Mouse (Mus musculus) neural tube, embryonic 12.5 days (tissue): ENCODE data around the gene Mrpl9. TPM values are rescaled to one million over a fixed set of nuclear protein-coding genes. Genes with fewer than 3 reads are reported as not detected.
A peak's percentile ranks its signal among the peaks of the same experiment; 100 is the strongest.

Experiments
- ATAC-seq: fragments of 200-750 bp; cut with Nextera tagmentation; 2 replicates; pipeline ENCODE4 v1.8.0; 2017; ENCODE audit warnings: low read depth, mild to moderate bottlenecking, moderate TSS enrichment, moderate library complexity; ENCODE audit not compliant: low FRiP score
- H3K27ac ChIP-seq: fragments of 300-500 bp; sonication (generic); 2 replicates; pipeline ENCODE4 v1.5.1; 2016
- H3K27me3 ChIP-seq: fragments of 300-500 bp; sonication (generic); replicated peaks from 2 replicates; pipeline ENCODE4 v1.6.1; 2016; ENCODE audit warnings: mild to moderate bottlenecking
- H3K36me3 ChIP-seq: fragments of 300-500 bp; sonication (generic); 2 replicates; pipeline ENCODE4 v1.6.1; 2016; ENCODE audit warnings: mild to moderate bottlenecking
- H3K4me1 ChIP-seq: fragments of 300-500 bp; sonication (generic); 2 replicates; pipeline ENCODE4 v1.6.1; 2016
- H3K4me2 ChIP-seq: fragments of 300-500 bp; sonication (generic); replicated peaks from 2 replicates; pipeline ENCODE4 v1.6.1; 2016; ENCODE audit warnings: mild to moderate bottlenecking
- H3K4me3 ChIP-seq: fragments of 300-500 bp; sonication (generic); 2 replicates; pipeline ENCODE4 v1.5.1; 2016
- H3K9ac ChIP-seq: fragments of 300-500 bp; sonication (generic); 2 replicates; pipeline ENCODE4 v1.6.1; 2016; ENCODE audit warnings: mild to moderate bottlenecking
- H3K9me3 ChIP-seq: fragments of 300-500 bp; sonication (generic); 2 replicates; pipeline ENCODE4 v1.6.1; 2016; ENCODE audit warnings: mild to moderate bottlenecking
- WGBS: fragments of 180-500 bp; shearing (Covaris S2); methylation state at CpG from one replicate; pipeline ENCODE4 v1.1.7; 2016; 5-methylcytosine and 5-hydroxymethylcytosine counted together
- polyA plus RNA-seq: library from polyadenylated mRNA; unstranded; fragments of >200 nt; fragmentation: Nextera tagmentation; extraction: Ambion mirVana; gene quantifications from 2 replicates; pipeline ENCODE4 v1.2.1, GENCODE M21; 2016

Mrpl9 gene
- polyA plus RNA-seq, 1 experiment from 2014 or later = 65.1 TPM

GRCm38 (mm10) chr3:94430980-94431379, 12.1 kb upstream of the Mrpl9 start:
- H3K4me2 ChIP-seq = no peak overlapping the region
- 88% methylated on average over 2 of the region's 2 CpGs for WGBS
- H3K4me1 ChIP-seq = no peaks in the 10 kb centered on the region
- H3K9ac ChIP-seq = no peak overlapping the region
- H3K4me3 ChIP-seq = no peak overlapping the region
- no peak overlapping the region for H3K27ac ChIP-seq
- no peaks in the 10 kb centered on the region for H3K9me3 ChIP-seq
- peaks cover 15% of the 10 kb centered on the region; the same call in 1 of the 2 replicates for H3K36me3 ChIP-seq
- no peaks in the 10 kb centered on the region for H3K27me3 ChIP-seq
- ATAC-seq = no peak

DNA sequence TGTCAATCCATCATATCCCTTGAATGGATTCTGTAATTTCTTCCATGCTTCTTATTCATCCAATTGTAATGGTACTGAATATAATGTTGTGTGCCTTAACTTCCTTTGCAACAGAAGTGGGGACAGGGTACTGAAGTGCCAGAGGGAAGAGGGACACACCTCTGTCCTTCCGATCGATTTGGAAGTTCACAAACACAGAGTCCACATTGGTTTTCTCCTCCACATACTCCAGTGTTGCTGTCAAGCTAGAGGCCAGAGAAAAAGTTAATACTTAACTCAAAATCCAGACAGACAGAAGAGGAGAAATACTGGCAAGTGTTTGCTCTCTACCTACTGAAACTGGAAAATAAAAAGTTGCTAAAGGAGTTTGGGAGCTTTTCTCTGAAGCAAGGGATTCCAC, 8.8 kb upstream of the Mrpl9 start:
- Histone ChIP-seq H3K27me3 (no peaks in the 10 kb centered on the region), H3K9me3 (no peaks in the 10 kb centered on the region), H3K4me2 (no peak overlapping the region), H3K4me1 (no peaks in the 10 kb centered on the region), H3K36me3 (peaks cover 4% of the 10 kb centered on the region; the same call in 1 of the 2 replicates), H3K27ac (no peak overlapping the region), H3K4me3 (no peak overlapping the region), H3K9ac (no peak overlapping the region)
- no peak for ATAC-seq
- WGBS = 88% methylated on average over 2 of the region's 2 CpGs

GRCm38 (mm10) chr3:94436420-94436819, 6.7 kb upstream of the Mrpl9 start:
- Histone ChIP-seq H3K27me3 (no peaks in the 10 kb centered on the region), H3K9ac (no peak overlapping the region), H3K27ac (no peak overlapping the region), H3K4me1 (no peaks in the 10 kb centered on the region), H3K4me3 (no peak overlapping the region), H3K4me2 (no peak overlapping the region), H3K9me3 (no peaks in the 10 kb centered on the region), H3K36me3 (no peaks in the 10 kb centered on the region; the same call in 1 of the 2 replicates)
- 84% methylated on average over 9 of the region's 9 CpGs for WGBS
- ATAC-seq = no peak

DNA sequence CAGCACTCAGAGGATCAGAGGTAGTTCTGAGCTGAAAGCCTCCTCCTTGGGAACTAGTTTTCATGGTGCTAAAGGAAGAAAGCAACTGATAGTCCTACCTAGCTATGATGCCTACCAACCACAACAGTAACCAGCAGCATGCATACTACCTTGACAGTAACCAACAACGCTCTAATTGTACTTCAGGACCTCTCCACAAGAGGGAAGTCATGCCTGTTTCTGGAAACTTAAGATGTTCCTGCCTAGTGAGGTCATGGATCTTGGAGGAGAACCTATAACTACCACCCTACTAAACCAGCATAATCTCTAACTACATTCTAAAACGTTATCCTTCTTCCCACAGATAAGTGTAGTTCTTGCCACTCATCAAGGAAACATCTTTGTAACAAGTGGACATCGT, 1.9 kb upstream of the Mrpl9 start:
- Histone ChIP-seq H3K4me1 (peaks cover 10% of the 10 kb centered on the region), H3K27me3 (no peaks in the 10 kb centered on the region), H3K36me3 (peaks cover 18% of the 10 kb centered on the region), H3K9ac (no peak overlapping the region), H3K4me3 (no peak overlapping the region), H3K9me3 (no peaks in the 10 kb centered on the region), H3K4me2 (no peak overlapping the region), H3K27ac (no peak overlapping the region)
- no peak for ATAC-seq
- WGBS = 35% methylated on average over 3 of the region's 3 CpGs

- ATAC-seq = peak; percentile 63
- peaks cover 10% of the 10 kb centered on the region for H3K4me1 ChIP-seq
- H3K27ac ChIP-seq = 0 out of 2 replicates have a peak within 1 kb of the TSS, but pooled peaks have one; percentile 46
- H3K4me2 ChIP-seq = peak within 1 kb of the TSS; percentile 91
- 1% methylated on average over 24 of the region's 24 CpGs for WGBS
- peak within 1 kb of the TSS; percentile 95 for H3K4me3 ChIP-seq
- no peaks in the 10 kb centered on the region for H3K9me3 ChIP-seq
- no peaks in the 10 kb centered on the region for H3K27me3 ChIP-seq
- peak within 1 kb of the TSS; percentile 89 for H3K9ac ChIP-seq
- H3K36me3 ChIP-seq = peaks cover 40% of the 10 kb centered on the region
These were observed 463 bp downstream of the Mrpl9 start, which contains the start of gene Oaz3 for GRCm38 (mm10) chr3:94443597-94443964. Gene Oaz3 (minus strand): TSS chr3:94443915.

DNA sequence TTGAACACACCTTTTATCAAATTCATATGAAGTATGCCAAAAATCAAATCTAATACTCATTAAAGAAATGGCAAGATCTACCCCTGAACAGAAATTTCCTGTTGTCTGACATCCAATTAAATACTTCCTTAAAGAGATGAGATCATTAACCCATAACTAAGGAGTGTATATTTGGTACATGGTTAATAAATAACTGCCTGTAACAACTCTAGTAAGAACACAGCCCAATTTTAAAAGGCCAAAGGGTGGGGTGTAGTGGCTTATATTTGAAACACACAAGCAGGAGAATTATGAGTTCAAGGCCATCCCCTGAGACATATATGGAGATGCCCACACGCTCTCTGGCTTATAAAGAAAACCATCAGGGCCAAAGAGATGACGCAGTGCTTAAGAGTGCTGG, 6.3 kb downstream of the Mrpl9 start:
- WGBS = 91% methylated on average over 2 of the region's 2 CpGs

DNA sequence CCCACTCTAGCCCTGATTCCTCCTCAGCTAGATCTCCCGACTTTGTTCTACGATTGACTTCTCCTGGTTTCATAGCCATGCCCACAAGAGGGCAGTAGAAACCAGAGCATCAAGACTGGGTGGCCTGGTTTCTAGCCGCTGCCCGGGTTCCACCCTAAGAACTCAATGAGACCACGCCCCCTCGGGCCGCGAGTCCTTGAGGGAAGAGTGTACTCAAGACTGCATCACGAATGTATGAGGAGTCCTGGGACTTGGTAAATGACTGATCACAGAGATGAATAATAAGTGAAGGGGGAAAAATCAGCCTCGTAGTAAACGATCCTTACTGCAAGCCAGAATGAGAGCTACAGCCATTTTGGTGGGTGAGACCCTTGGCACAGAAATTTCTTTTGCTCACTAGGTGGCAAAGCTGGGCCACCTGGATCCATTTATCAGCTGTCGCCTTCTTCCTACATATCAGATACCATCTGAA, 13.4 kb downstream of the Mrpl9 start:
- H3K36me3 ChIP-seq = no peaks in the 10 kb centered on the region
- H3K4me1 ChIP-seq = no peaks in the 10 kb centered on the region
- H3K27ac ChIP-seq = no peak overlapping the region
- H3K27me3 ChIP-seq = no peaks in the 10 kb centered on the region; the same call in 1 of the 2 replicates
- ATAC-seq = peak; percentile 88
- H3K9me3 ChIP-seq = 0 out of 2 replicates have a peak, but pooled peaks cover 3% of the 10 kb centered on the region
- peak overlapping the region; percentile 13; the same call in 1 of the 2 replicates for H3K4me3 ChIP-seq
- H3K9ac ChIP-seq = no peak overlapping the region
- 2% methylated on average over 12 of the region's 12 CpGs for WGBS
- H3K4me2 ChIP-seq = peak overlapping the region; percentile 47

More for the DNA sequence above, 6.3 kb downstream of the Mrpl9 start:
- peaks cover 3% of the 10 kb centered on the region for H3K4me1 ChIP-seq
- no peak overlapping the region for H3K27ac ChIP-seq
- no peak for ATAC-seq
- H3K4me3 ChIP-seq = no peak overlapping the region
- H3K36me3 ChIP-seq = peaks cover 50% of the 10 kb centered on the region
- no peak overlapping the region for H3K4me2 ChIP-seq
- no peaks in the 10 kb centered on the region for H3K27me3 ChIP-seq
- no peaks in the 10 kb centered on the region for H3K9me3 ChIP-seq
- H3K9ac ChIP-seq = no peak overlapping the region

- H3K36me3 ChIP-seq = no peaks in the 10 kb centered on the region
- H3K9me3 ChIP-seq = 0 out of 2 replicates have a peak, but pooled peaks cover 3% of the 10 kb centered on the region
- no peak overlapping the region for H3K4me3 ChIP-seq
- H3K27me3 ChIP-seq = no peaks in the 10 kb centered on the region; the same call in 1 of the 2 replicates
- ATAC-seq = 0 out of 2 replicates have a peak, but pooled peaks have one; percentile 48
- H3K4me1 ChIP-seq = no peaks in the 10 kb centered on the region
- no peak overlapping the region for H3K27ac ChIP-seq
- H3K4me2 ChIP-seq = peak overlapping the region; percentile 47; the same call in 1 of the 2 replicates
- WGBS = 80% methylated on average over 3 of the region's 3 CpGs
- H3K9ac ChIP-seq = no peak overlapping the region
These were observed 13.9 kb downstream of the Mrpl9 start for GRCm38 (mm10) chr3:94457055-94457454.

GRCm38 (mm10) chr3:94459834-94460233, 16.7 kb downstream of the Mrpl9 start:
- no peaks in the 10 kb centered on the region for H3K36me3 ChIP-seq
- no peak for ATAC-seq

GRCm38 (mm10) chr3:94463926-94464578, 20.9 kb downstream of the Mrpl9 start:
- Histone ChIP-seq H3K27ac (no peak overlapping the region), H3K36me3 (no peaks in the 10 kb centered on the region), H3K9ac (no peak overlapping the region), H3K9me3 (0 out of 2 replicates have a peak, but pooled peaks cover under 1% of the 10 kb centered on the region), H3K4me3 (no peak overlapping the region), H3K4me1 (peaks cover 23% of the 10 kb centered on the region), H3K27me3 (no peaks in the 10 kb centered on the region), H3K4me2 (no peak overlapping the region; the same call in 1 of the 2 replicates)
- 47% methylated on average over 11 of the region's 11 CpGs for WGBS
- ATAC-seq = peak; percentile 81

More at GRCm38 (mm10) chr3:94459834-94460233, 16.7 kb downstream of the Mrpl9 start:
- peaks cover 12% of the 10 kb centered on the region for H3K4me1 ChIP-seq
- no peak overlapping the region for H3K4me2 ChIP-seq
- H3K27me3 ChIP-seq = no peaks in the 10 kb centered on the region; the same call in 1 of the 2 replicates
- WGBS = 94% methylated on average over 2 of the region's 2 CpGs
- H3K27ac ChIP-seq = no peak overlapping the region
- no peak overlapping the region for H3K9ac ChIP-seq
- 0 out of 2 replicates have a peak, but pooled peaks cover 3% of the 10 kb centered on the region for H3K9me3 ChIP-seq
- H3K4me3 ChIP-seq = no peak overlapping the region

DNA sequence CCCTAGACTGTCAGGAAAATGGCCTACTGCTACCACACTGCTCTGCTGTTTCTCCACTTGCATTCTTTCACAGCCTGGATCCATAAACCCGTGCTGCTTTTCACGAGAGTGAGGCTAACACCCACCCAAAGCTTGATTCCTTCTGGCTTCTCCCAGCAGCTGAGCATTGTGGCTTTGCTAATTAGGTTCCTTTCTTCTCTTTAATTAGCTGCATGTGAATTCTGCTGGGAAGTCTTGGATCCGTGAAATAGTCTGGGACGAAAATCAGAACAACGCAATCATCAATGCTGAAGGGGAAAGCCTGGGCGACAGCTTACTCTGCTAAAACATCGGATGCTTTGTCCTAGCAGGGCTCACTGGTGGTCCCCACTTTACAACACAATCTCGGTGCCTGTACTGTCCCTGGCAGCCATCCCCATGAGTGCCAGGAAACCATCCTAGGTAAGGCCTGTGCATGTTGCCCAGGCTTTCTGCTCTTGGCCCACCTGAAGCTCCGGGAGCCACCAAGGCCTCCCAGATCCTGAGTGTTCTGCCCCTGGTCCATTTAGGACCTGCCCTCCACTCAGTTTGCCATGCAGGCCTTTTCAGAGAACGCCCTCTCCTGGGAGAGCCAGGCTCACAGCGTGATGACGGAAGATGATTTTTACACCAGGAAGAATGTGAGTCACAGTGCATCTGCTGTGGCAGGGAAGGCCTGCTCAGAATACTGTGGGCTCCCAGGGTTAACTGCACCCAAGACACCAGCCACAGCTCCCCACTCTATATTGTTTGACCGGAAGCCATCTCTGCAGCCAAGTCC, 22.7 kb downstream of the Mrpl9 start:
- Histone ChIP-seq H3K9ac (no peak overlapping the region), H3K4me2 (no peak overlapping the region)
- ATAC-seq = 0 out of 2 replicates have a peak, but pooled peaks have one; percentile 8

GRCm38 (mm10) chr3:94468931-94469330, 25.8 kb downstream of the Mrpl9 start:
- Histone ChIP-seq H3K4me1 (peaks cover 33% of the 10 kb centered on the region), H3K4me3 (no peak overlapping the region), H3K27me3 (no peaks in the 10 kb centered on the region), H3K36me3 (no peaks in the 10 kb centered on the region), H3K9ac (no peak overlapping the region), H3K27ac (no peak overlapping the region), H3K9me3 (no peaks in the 10 kb centered on the region), H3K4me2 (no peak overlapping the region)
- WGBS = 58% methylated on average over 3 of the region's 3 CpGs
- ATAC-seq = no peak

More for the DNA sequence above, 22.7 kb downstream of the Mrpl9 start:
- Histone ChIP-seq H3K36me3 (no peaks in the 10 kb centered on the region), H3K9me3 (no peaks in the 10 kb centered on the region), H3K27me3 (no peaks in the 10 kb centered on the region), H3K4me1 (peaks cover 23% of the 10 kb centered on the region), H3K4me3 (no peak overlapping the region), H3K27ac (peak overlapping the region; percentile 53; the same call in 1 of the 2 replicates)
- WGBS = 49% methylated on average over 13 of the region's 13 CpGs
